Mouse (Mus musculus) testis, adult 2 months (tissue): ENCODE results near the gene Ppil2.

ENCODE experiments used
- CTCF ChIP-seq: fragments of 200-500 bp; IDR thresholded peaks from 2 replicates; pipeline ENCODE4 v1.5.1; 2012; ENCODE audit warnings: low read depth, mild to moderate bottlenecking, inconsistent platforms, low read length, moderate library complexity; ENCODE audit not compliant: control insufficient read depth, insufficient read depth, insufficient replicate concordance
- POLR2A ChIP-seq: fragments of 200-500 bp; IDR thresholded peaks from 2 replicates; pipeline ENCODE4 v1.6.1; 2012; ENCODE audit warnings: low read depth, mild to moderate bottlenecking, inconsistent platforms, low read length, moderate library complexity; ENCODE audit not compliant: control insufficient read depth

- TF ChIP-seq CTCF: no peak
- TF ChIP-seq POLR2A: peak; percentile 78
Observed at GRCm38 (mm10) chr16:17110771-17111743, at the start of gene Ppil2.
